Mouse (Mus musculus) heart, embryonic 13.5 days (tissue): Measurements from ENCODE around the gene Zcchc17. TPM values are rescaled to one million over a fixed set of nuclear protein-coding genes. Genes with fewer than 3 reads are reported as not detected.
A peak's percentile ranks its signal among the peaks of the same experiment; 100 is the strongest.

Source experiments
- ATAC-seq: fragments of 200-750 bp; cut with Nextera tagmentation; 2 replicates; pipeline ENCODE4 v1.8.0; 2017; ENCODE audit warnings: moderate TSS enrichment; ENCODE audit not compliant: insufficient number of reproducible peaks, low FRiP score, low TSS enrichment; ENCODE audit errors: extremely low read depth
- H3K27ac ChIP-seq: fragments of 300-500 bp; sonication (generic); replicated peaks from 2 replicates; pipeline ENCODE4 v1.5.1; 2015; ENCODE audit warnings: moderate library complexity, mild to moderate bottlenecking, inconsistent platforms
- H3K27me3 ChIP-seq: fragments of 300-500 bp; sonication (generic); replicated peaks from 2 replicates; pipeline ENCODE4 v1.6.1; 2015; ENCODE audit warnings: mild to moderate bottlenecking, inconsistent platforms
- H3K36me3 ChIP-seq: fragments of 300-500 bp; sonication (generic); 2 replicates; pipeline ENCODE4 v1.6.1; 2015; ENCODE audit warnings: mild to moderate bottlenecking, inconsistent platforms
- H3K4me1 ChIP-seq: fragments of 300-500 bp; sonication (generic); 2 replicates; pipeline ENCODE4 v1.6.1; 2015; ENCODE audit warnings: inconsistent platforms
- H3K4me2 ChIP-seq: fragments of 300-500 bp; sonication (generic); 2 replicates; pipeline ENCODE4 v1.6.1; 2015; ENCODE audit warnings: inconsistent platforms, mild to moderate bottlenecking, moderate library complexity
- H3K4me3 ChIP-seq: fragments of 300-500 bp; sonication (generic); 2 replicates; pipeline ENCODE4 v1.5.1; 2015; ENCODE audit warnings: moderate library complexity, mild to moderate bottlenecking, inconsistent platforms
- H3K9ac ChIP-seq: fragments of 300-500 bp; sonication (generic); 2 replicates; pipeline ENCODE4 v1.6.1; 2015; ENCODE audit warnings: inconsistent platforms, mild to moderate bottlenecking, moderate library complexity
- H3K9me3 ChIP-seq: fragments of 300-500 bp; sonication (generic); 2 replicates; pipeline ENCODE4 v1.6.1; 2016; ENCODE audit warnings: inconsistent platforms
- WGBS: fragments of 180-500 bp; shearing (Covaris S2); methylation state at CpG from one replicate; pipeline ENCODE4 v1.1.7; 2015; ENCODE audit warnings: mixed read lengths; 5-methylcytosine and 5-hydroxymethylcytosine counted together
- polyA plus RNA-seq: library from polyadenylated mRNA; unstranded; fragments of >200 nt; fragmentation: Nextera tagmentation; extraction: Ambion mirVana; gene quantifications from 2 replicates; pipeline ENCODE4 v1.2.1, GENCODE M21; 2015

Zcchc17 gene
- polyA plus RNA-seq, 1 experiment from 2014 or later = 48.1 TPM

DNA sequence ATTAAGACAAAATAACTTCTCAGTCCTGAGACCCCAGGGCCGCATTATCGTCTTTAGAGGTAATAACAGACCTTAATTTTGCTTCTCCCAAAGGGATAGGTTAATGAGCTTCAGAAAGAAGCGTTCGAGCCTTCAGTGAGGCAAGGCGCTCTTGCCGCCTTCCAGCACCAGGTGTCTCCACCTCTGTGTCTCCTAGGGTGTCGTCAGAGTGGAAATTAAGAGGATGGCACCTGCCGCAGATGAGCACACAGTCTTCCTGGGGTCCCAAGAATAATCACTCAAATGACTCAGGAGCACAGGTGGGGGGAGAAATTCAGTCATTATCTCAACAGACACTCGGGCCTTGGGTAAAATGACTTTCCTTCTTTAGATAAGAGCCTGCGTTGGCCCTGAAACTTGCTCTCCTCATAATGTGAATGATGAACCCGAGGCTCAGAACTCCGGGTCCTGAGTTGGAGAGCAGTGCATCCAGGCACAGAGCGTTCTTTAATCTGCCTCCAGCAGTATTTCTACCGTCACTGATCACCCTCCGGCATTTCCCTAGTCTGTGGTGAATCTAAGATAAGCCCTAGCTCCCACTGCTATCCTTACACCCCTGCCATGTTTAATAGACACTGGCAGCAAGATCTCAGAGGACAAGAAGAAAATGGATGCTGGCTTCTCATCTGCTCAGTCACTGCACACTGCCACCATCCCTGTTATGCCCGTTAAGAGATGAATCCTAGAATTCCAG, 8.9 kb downstream of the Zcchc17 start:
- no peaks in the 10 kb centered on the region for H3K9me3 ChIP-seq
- no peaks in the 10 kb centered on the region for H3K27me3 ChIP-seq
- H3K4me3 ChIP-seq = no peak overlapping the region
- no peaks in the 10 kb centered on the region; the same call in 1 of the 2 replicates for H3K4me1 ChIP-seq
- no peak overlapping the region for H3K9ac ChIP-seq
- H3K36me3 ChIP-seq = peaks cover 80% of the 10 kb centered on the region
- H3K27ac ChIP-seq = no peak overlapping the region
- ATAC-seq = no peak
- no peak overlapping the region for H3K4me2 ChIP-seq
- WGBS = 80% methylated on average over 16 of the region's 16 CpGs

DNA sequence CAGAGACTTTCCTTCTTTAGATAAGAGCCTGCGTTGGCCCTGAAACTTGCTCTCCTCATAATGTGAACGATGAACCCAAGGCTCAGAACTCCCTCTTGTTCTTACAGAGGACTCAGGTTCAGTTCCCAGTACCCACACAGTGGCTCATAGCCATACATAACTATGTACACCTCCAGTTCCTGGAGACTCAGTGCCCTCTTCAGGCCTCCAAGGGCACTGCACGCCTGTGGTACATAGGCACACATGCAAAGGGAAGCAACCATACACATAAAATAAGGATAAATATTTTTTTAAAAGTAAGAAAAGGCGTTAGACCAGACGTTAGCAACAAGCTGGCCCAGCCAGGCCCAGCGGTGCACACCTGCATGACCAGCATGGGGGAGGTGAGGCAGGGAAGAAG, 10.1 kb downstream of the Zcchc17 start:
- peaks cover 84% of the 10 kb centered on the region for H3K36me3 ChIP-seq
- 91% methylated on average over 6 of the region's 6 CpGs for whole genome bisulfite sequencing
- H3K4me3 ChIP-seq = no peak overlapping the region
- ATAC-seq = no peak
- no peaks in the 10 kb centered on the region; the same call in 1 of the 2 replicates for H3K4me1 ChIP-seq
- H3K27me3 ChIP-seq = no peaks in the 10 kb centered on the region
- no peak overlapping the region for H3K27ac ChIP-seq
- no peak overlapping the region for H3K9ac ChIP-seq
- no peak overlapping the region for H3K4me2 ChIP-seq
- H3K9me3 ChIP-seq = no peaks in the 10 kb centered on the region

DNA sequence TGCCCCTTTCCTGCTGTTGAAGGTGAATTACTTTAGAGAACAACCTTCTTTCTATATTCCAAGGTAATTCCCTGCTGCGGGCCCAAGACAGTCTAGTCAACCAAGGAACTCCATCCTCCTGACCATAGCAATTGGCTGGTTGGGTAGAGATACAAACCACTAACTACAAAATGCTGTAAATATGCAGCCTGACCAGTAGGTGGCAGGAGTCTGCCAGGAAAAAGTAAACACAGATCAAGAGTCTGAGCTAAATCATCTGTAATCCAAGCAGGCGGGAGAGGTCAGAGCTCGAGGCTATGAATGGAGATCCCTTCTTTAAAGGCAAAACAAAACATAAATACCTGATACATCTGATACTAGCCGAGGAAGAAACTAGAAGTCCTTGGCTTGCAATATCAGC, 18.1 kb downstream of the Zcchc17 start:
- no peaks in the 10 kb centered on the region for H3K9me3 ChIP-seq
- no peak for ATAC-seq
- H3K27ac ChIP-seq = no peak overlapping the region
- H3K9ac ChIP-seq = no peak overlapping the region
- no peak overlapping the region for H3K4me2 ChIP-seq
- no peaks in the 10 kb centered on the region for H3K27me3 ChIP-seq
- peaks cover 50% of the 10 kb centered on the region for H3K36me3 ChIP-seq
- H3K4me1 ChIP-seq = no peaks in the 10 kb centered on the region; the same call in 1 of the 2 replicates
- WGBS = 26% methylated on average over 4 of the region's 4 CpGs
- H3K4me3 ChIP-seq = no peak overlapping the region

DNA sequence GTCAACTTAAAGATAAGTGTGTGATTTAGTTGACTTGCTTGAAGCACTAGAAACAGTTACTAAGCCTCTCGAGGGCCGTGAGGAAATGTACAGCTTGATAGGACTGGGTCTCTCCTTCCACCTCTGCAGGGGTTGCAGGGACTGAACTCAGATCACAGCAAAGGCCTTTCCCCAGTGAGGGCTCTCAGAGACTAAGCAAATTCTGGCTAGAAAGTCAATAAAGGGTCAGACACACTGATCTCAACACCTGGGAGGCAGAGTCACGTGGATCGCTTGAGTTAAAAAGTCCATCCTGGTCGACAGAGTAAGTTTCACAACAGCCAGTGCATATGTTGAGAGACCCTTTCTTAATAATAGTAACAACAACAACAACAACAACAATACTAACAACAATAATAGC, 23.9 kb downstream of the Zcchc17 start:
- H3K36me3 ChIP-seq = peaks cover 72% of the 10 kb centered on the region
- H3K9me3 ChIP-seq = no peaks in the 10 kb centered on the region
- no peak overlapping the region for H3K4me3 ChIP-seq
- H3K9ac ChIP-seq = no peak overlapping the region
- H3K4me2 ChIP-seq = no peak overlapping the region
- ATAC-seq = no peak
- no peaks in the 10 kb centered on the region for H3K4me1 ChIP-seq
- no peaks in the 10 kb centered on the region for H3K27me3 ChIP-seq
- WGBS = 83% methylated on average over 5 of the region's 5 CpGs
- no peak overlapping the region for H3K27ac ChIP-seq

DNA sequence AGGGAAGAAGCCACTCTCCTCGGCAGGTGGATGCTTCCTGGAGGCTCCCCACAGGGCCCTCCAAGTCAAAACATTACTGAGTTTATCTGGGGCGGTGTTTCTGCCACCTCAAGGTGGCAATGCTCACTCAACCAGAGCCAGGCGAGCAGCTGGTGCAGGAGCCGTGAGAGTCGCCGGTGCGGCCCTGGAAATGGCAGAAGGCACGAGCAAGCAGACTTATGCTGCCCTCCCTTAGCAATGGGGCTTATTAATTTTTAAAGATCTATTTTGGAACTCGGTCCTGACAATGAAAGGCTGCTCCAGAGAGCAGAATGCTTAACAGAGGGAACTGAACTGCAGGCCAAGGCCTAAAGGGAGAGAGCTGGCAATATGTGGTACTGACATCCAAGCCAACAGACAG, 32.4 kb downstream of the Zcchc17 start:
- peaks cover 84% of the 10 kb centered on the region for H3K36me3 ChIP-seq
- H3K27me3 ChIP-seq = no peaks in the 10 kb centered on the region
- ATAC-seq = no peak
- no peak overlapping the region for H3K4me3 ChIP-seq
- 83% methylated on average over 9 of the region's 9 CpGs for WGBS
- H3K4me2 ChIP-seq = no peak overlapping the region
- no peak overlapping the region for H3K9ac ChIP-seq
- no peak overlapping the region; the same call in 1 of the 2 replicates for H3K27ac ChIP-seq
- H3K9me3 ChIP-seq = no peaks in the 10 kb centered on the region
- peaks cover 24% of the 10 kb centered on the region for H3K4me1 ChIP-seq

DNA sequence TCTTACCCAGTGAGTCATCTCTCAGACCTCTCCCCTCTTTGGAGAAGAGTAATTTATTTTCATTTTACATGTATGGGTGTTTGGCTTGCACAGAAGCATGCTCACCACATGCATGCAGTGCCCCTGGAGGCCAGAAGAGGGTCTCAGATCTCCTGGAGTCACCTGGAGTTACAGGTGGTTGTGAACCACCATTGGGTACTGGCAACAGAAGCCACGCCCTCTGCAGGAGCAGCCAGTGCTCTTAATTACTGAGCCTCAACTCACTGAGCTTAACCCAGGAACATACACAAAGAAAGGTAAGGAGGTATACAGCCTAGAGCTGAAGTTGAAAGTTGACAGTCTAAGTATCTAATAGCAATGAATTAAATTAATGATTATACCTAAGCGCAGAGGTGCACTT, 34.3 kb downstream of the Zcchc17 start:
- Histone ChIP-seq H3K4me1 (peaks cover 37% of the 10 kb centered on the region), H3K9ac (no peak overlapping the region), H3K4me3 (no peak overlapping the region), H3K27me3 (no peaks in the 10 kb centered on the region), H3K27ac (no peak overlapping the region), H3K36me3 (peaks cover 81% of the 10 kb centered on the region), H3K9me3 (no peaks in the 10 kb centered on the region), H3K4me2 (no peak overlapping the region)
- 92% methylated on average over 2 of the region's 2 CpGs for WGBS
- ATAC-seq = no peak

DNA sequence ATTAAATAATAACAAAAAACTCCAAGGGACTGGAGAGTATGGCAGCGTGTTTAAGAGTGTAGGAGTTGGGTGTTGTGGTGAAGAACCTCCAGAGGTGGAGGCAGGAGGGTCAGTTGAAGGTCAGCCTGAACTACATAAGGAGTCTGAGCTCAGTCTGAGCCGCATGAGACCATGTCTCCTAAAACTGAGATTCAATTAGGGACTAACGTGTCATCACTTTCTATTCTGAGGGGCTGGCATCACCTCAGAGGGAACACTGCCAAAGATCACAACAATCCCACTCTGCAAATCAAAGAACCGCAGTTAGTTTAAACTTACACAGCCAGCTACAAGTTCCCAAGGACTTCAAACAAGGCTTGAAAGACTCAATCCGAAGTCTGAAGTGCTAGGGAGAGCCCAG, 36.1 kb downstream of the Zcchc17 start:
- no peak overlapping the region for H3K4me3 ChIP-seq
- H3K4me1 ChIP-seq = peaks cover 44% of the 10 kb centered on the region
- ATAC-seq = peak; percentile 57; the same call in 1 of the 2 replicates
- H3K9ac ChIP-seq = peak overlapping the region; percentile 65
- H3K27ac ChIP-seq = peak overlapping the region; percentile 92
- WGBS = 24% methylated on average over 5 of the region's 5 CpGs
- H3K36me3 ChIP-seq = peaks cover 81% of the 10 kb centered on the region
- no peaks in the 10 kb centered on the region for H3K27me3 ChIP-seq
- no peaks in the 10 kb centered on the region for H3K9me3 ChIP-seq
- peak overlapping the region; percentile 33; the same call in 1 of the 2 replicates for H3K4me2 ChIP-seq

DNA sequence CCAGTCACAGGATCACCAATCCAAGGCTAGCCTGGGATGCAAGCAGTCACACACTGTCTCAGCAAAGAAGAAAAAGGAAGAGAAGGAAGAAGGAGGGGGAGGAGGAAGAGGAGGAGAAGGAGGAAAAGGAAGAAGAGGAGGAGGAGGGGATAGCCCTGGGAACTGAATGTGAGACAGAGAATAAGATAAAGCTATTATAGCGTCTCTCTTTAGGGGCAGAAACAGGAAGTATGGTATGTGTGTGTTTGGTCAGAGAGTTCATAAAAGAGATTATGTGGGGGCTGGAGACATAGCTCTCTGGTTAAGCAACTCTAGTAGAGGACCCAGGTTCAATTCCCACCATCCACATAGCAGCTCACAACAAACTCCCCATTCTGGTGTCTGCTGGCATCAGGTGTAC, 36.6 kb downstream of the Zcchc17 start:
- Histone ChIP-seq H3K4me3 (no peak overlapping the region), H3K9me3 (no peaks in the 10 kb centered on the region), H3K27ac (peak overlapping the region; percentile 92), H3K4me1 (peaks cover 49% of the 10 kb centered on the region), H3K4me2 (peak overlapping the region; percentile 33; the same call in 1 of the 2 replicates), H3K9ac (peak overlapping the region; percentile 65; the same call in 1 of the 2 replicates), H3K36me3 (peaks cover 78% of the 10 kb centered on the region), H3K27me3 (no peaks in the 10 kb centered on the region)
- WGBS = 26% methylated on average over 1 of the region's 1 CpGs
- no peak for ATAC-seq

DNA sequence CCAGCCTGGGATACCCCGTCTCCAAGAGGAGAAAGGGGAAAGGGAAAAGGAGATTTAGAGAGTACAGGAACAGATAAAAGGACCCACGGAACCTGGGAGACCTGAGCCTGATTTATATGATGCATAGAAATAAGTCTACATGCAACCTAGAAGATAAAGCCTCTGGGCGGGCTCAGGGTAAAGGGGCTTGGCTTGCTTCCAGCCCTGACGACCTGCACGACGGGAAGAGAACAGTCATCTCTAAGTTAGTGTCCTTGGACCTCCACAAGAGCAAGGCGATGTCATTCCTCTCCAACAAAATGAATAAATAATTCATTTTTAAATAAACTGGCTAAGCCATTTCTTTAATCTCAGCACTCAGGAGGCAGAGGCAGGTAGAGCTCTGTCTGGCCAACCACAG, 37.2 kb downstream of the Zcchc17 start:
- no peak overlapping the region for H3K4me3 ChIP-seq
- ATAC-seq = no peak
- WGBS = 67% methylated on average over 7 of the region's 7 CpGs
- no peak overlapping the region for H3K9ac ChIP-seq
- H3K36me3 ChIP-seq = peaks cover 76% of the 10 kb centered on the region
- H3K4me2 ChIP-seq = no peak overlapping the region
- H3K4me1 ChIP-seq = peaks cover 55% of the 10 kb centered on the region
- no peaks in the 10 kb centered on the region for H3K9me3 ChIP-seq
- no peaks in the 10 kb centered on the region for H3K27me3 ChIP-seq
- H3K27ac ChIP-seq = peak overlapping the region; percentile 92

DNA sequence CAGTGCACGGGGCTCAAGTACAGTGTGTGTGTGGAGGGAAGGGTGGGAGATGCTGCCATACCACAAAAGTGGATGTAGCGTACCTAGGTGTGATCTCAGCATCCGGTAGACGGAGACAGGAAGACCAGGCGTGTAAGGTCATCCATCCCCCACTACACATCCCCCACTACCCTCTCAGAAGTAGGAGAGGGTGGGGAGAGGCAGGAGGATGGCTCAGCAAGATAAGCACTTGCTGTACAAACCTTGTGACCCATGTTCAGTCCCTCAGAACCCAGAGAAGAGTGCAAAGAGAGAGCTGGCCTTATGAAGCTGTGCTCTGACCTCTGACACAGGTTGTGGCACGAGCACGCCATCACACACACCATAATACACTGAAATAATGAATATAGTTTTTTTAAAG, 38.1 kb downstream of the Zcchc17 start:
- Histone ChIP-seq H3K4me3 (no peak overlapping the region), H3K36me3 (peaks cover 76% of the 10 kb centered on the region), H3K27me3 (no peaks in the 10 kb centered on the region), H3K4me2 (no peak overlapping the region), H3K9me3 (no peaks in the 10 kb centered on the region), H3K9ac (peak overlapping the region; percentile 19; the same call in 1 of the 2 replicates), H3K27ac (peak overlapping the region; percentile 92), H3K4me1 (peaks cover 63% of the 10 kb centered on the region)
- no peak for ATAC-seq
- 75% methylated on average over 7 of the region's 7 CpGs for WGBS

DNA sequence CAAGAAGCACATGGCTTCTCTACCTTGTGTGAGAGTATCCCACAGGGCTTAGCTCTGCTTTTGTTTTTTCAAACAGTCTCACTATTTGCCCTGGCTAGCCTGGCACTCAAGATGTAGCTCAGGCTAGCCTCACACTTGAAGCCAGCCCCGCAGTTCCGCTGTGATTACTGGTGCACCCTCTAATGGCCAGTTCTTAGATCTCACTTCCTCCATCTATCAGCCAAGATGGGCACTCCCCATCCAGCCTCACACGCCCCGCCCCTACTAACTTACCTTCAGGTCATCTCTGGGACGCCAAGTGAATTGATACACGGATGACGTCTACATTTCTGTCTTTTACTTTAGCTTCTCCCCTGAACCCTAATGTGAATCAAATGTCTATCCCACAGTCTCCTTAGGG, 40.2 kb downstream of the Zcchc17 start:
- H3K27me3 ChIP-seq = no peaks in the 10 kb centered on the region
- no peak for ATAC-seq
- 80% methylated on average over 7 of the region's 7 CpGs for WGBS
- H3K9ac ChIP-seq = no peak overlapping the region
- H3K4me1 ChIP-seq = peaks cover 81% of the 10 kb centered on the region
- H3K27ac ChIP-seq = no peak overlapping the region
- peaks cover 76% of the 10 kb centered on the region for H3K36me3 ChIP-seq
- no peak overlapping the region for H3K4me3 ChIP-seq
- no peak overlapping the region for H3K4me2 ChIP-seq
- H3K9me3 ChIP-seq = no peaks in the 10 kb centered on the region

DNA sequence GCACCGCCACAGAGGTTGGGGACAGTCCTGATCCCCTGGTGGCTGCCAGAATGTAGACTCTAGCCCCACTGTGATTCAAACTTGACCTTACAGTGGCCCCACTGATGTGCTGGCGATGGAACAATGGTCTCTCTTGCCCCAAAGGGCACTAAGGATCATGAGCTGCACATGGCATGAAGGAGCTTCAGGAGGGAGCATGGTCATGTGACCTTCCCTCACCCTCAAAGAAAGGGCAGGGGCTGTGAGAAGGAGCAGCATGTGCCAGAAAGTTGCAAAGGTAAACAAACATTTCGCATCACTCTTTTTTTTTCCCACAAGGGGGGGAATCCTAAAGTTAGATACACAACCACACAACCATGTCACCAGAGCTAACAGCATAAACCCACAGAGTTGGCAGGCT, 41.6 kb downstream of the Zcchc17 start:
- peak overlapping the region; percentile 47; the same call in 1 of the 2 replicates for H3K9ac ChIP-seq
- no peak overlapping the region for H3K4me2 ChIP-seq
- H3K36me3 ChIP-seq = peaks cover 85% of the 10 kb centered on the region
- H3K4me1 ChIP-seq = peaks cover 80% of the 10 kb centered on the region
- WGBS = 77% methylated on average over 3 of the region's 3 CpGs
- no peaks in the 10 kb centered on the region for H3K27me3 ChIP-seq
- peak overlapping the region; percentile 61 for H3K27ac ChIP-seq
- H3K4me3 ChIP-seq = no peak overlapping the region
- H3K9me3 ChIP-seq = no peaks in the 10 kb centered on the region
- ATAC-seq = no peak
